Mouse (Mus musculus): ENCODE measurements around the gene Pcnx4. TPM values are rescaled to one million over a fixed set of nuclear protein-coding genes. Genes with fewer than 3 reads are reported as not detected.

Pcnx4 gene
- polyA plus RNA-seq, 1 experiment: 4.9 TPM

DNA sequence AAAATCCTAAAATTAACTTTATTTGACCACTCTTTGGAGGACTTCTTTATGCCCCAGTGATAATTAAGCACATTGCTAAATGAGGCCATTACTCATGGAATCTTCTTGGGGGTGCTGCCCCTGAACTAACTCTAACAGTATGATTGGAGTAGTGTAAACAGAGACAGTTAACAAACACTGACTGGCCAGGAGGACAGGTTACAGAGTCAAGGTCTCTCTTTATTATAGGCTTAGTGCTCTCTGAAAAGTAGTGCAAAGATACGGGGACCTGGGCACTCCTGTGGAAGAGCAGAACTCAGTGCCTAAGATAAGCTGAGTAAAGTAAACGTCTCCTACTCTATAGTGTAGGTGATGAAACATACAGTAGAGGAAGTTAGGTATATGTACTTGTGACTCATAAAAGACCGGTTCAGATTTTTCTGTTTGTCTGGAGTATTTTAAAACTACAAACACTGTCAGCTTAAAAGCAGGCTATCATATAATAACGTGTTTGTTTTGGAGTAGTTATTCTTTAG, 28.2 kb downstream of the Pcnx4 start:
- H3K27me3 ChIP-seq (ENCODE audit: control insufficient read depth, insufficient read depth, insufficient read length): no peaks in the 10 kb centered on the region
- TF ChIP-seq CEBPB (IDR thresholded peaks at IDR 0.05; ENCODE audit: low read depth) (no peak), FOSL1 (IDR thresholded peaks at IDR 0.05; ENCODE audit: insufficient read depth, low read length, poor library complexity, severe bottlenecking) (no peak), CTCF (IDR thresholded peaks at IDR 0.05; ENCODE audit: control insufficient read depth, insufficient read depth, insufficient read length) (no peak), USF1 (IDR thresholded peaks at IDR 0.05; ENCODE audit: low read depth) (no peak), MYOD1 (IDR thresholded peaks at IDR 0.05; ENCODE audit: control insufficient read depth, insufficient read length, low read depth) (no peak), MYOG (IDR thresholded peaks at IDR 0.05; ENCODE audit: control insufficient read depth, extremely low read depth, insufficient read length) (no peak), MAX (IDR thresholded peaks at IDR 0.05) (no peak)
- H3K4me3 ChIP-seq (ENCODE audit: insufficient read depth, poor library complexity, severe bottlenecking): no peak overlapping the region
- H3K36me3 ChIP-seq (ENCODE audit: control insufficient read depth, insufficient read depth): no peaks in the 10 kb centered on the region
- H3ac ChIP-seq (ENCODE audit: control insufficient read depth, insufficient read length, low read depth): no peak overlapping the region
- H3K79me2 ChIP-seq (ENCODE audit: control insufficient read depth, insufficient read depth): no peaks in the 10 kb centered on the region
- H3K79me3 ChIP-seq (ENCODE audit: low read depth): no peaks in the 10 kb centered on the region

DNA sequence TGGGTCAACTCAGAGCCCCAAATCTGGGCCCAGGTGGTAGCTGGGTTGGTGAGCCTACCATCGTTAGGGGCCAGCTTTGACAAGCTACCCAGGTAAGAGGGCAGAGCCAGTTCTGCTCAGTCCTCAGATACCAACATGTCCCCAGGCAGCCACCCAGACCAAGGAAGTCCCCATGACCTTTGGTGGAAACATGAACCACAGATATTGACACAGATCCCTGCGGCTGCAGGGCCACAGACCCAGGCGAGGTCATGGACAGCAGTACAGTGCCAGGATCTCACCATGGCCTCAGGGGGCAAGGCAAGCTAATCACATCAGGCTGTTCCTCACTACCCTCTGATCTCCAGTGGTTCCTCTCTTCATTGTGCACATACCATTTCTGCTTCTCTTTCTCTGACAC, 45.8 kb downstream of the Pcnx4 start:
- no peak for TF ChIP-seq MYOD1 (IDR thresholded peaks at IDR 0.05; ENCODE audit: control insufficient read depth, insufficient read length, low read depth)
- no peak for TF ChIP-seq FOSL1 (IDR thresholded peaks at IDR 0.05; ENCODE audit: insufficient read depth, low read length, poor library complexity, severe bottlenecking)
- no peak for TF ChIP-seq CTCF (IDR thresholded peaks at IDR 0.05; ENCODE audit: control insufficient read depth, insufficient read depth, insufficient read length)
- no peak for TF ChIP-seq MAX (IDR thresholded peaks at IDR 0.05)
- no peak for TF ChIP-seq USF1 (IDR thresholded peaks at IDR 0.05; ENCODE audit: low read depth)
- TF ChIP-seq MYOG (IDR thresholded peaks at IDR 0.05; ENCODE audit: control insufficient read depth, extremely low read depth, insufficient read length): no peak
- no peak for TF ChIP-seq CEBPB (IDR thresholded peaks at IDR 0.05; ENCODE audit: low read depth)
- H3K36me3 ChIP-seq (ENCODE audit: control insufficient read depth, insufficient read depth): no peaks in the 10 kb centered on the region

DNA sequence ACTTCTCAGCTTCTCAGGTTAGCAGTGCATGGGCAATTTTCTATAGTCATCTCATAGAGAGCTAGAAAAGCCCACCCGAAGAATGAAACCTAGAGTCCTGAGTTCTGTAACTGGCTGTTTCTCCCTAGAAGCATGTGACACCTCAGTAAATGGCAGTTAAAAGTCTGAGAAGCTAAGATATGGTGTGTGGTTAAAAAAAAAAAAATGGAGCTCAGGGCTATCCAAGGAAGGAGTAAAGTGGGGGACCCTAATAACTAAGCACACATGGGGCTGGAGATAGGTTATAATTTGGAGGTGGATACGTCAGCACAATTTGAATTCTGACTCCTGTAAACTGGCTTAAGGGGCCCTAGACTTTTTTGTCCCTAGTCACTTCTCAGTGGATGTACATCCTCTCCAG, 46.9 kb downstream of the Pcnx4 start:
- Histone ChIP-seq H3K36me3 (ENCODE audit: control insufficient read depth, insufficient read depth) (no peaks in the 10 kb centered on the region), H3ac (ENCODE audit: control insufficient read depth, insufficient read length, low read depth) (no peak overlapping the region), H3K4me3 (ENCODE audit: insufficient read depth, poor library complexity, severe bottlenecking) (no peak overlapping the region), H3K27me3 (ENCODE audit: control insufficient read depth, insufficient read depth, insufficient read length) (no peaks in the 10 kb centered on the region), H3K79me3 (ENCODE audit: low read depth) (no peaks in the 10 kb centered on the region), H3K79me2 (ENCODE audit: control insufficient read depth, insufficient read depth) (no peaks in the 10 kb centered on the region)
- TF ChIP-seq MYOD1 (IDR thresholded peaks at IDR 0.05; ENCODE audit: control insufficient read depth, insufficient read length, low read depth): no peak
- no peak for TF ChIP-seq MYOG (IDR thresholded peaks at IDR 0.05; ENCODE audit: control insufficient read depth, extremely low read depth, insufficient read length)
- TF ChIP-seq USF1 (IDR thresholded peaks at IDR 0.05; ENCODE audit: low read depth): no peak
- no peak for TF ChIP-seq FOSL1 (IDR thresholded peaks at IDR 0.05; ENCODE audit: insufficient read depth, low read length, poor library complexity, severe bottlenecking)
- no peak for TF ChIP-seq CEBPB (IDR thresholded peaks at IDR 0.05; ENCODE audit: low read depth)
- no peak for TF ChIP-seq MAX (IDR thresholded peaks at IDR 0.05)
- TF ChIP-seq CTCF (IDR thresholded peaks at IDR 0.05; ENCODE audit: control insufficient read depth, insufficient read depth, insufficient read length): no peak

More for the DNA sequence above, 45.8 kb downstream of the Pcnx4 start:
- H3K27me3 ChIP-seq (ENCODE audit: control insufficient read depth, insufficient read depth, insufficient read length): no peaks in the 10 kb centered on the region
- no peak overlapping the region for H3ac ChIP-seq (ENCODE audit: control insufficient read depth, insufficient read length, low read depth)
- H3K79me3 ChIP-seq (ENCODE audit: low read depth): no peaks in the 10 kb centered on the region
- no peaks in the 10 kb centered on the region for H3K79me2 ChIP-seq (ENCODE audit: control insufficient read depth, insufficient read depth)
- no peak overlapping the region for H3K4me3 ChIP-seq (ENCODE audit: insufficient read depth, poor library complexity, severe bottlenecking)

- Histone ChIP-seq H3K36me3 (ENCODE audit: control insufficient read depth, insufficient read depth) (no peaks in the 10 kb centered on the region), H3K79me3 (ENCODE audit: low read depth) (no peaks in the 10 kb centered on the region), H3K79me2 (ENCODE audit: control insufficient read depth, insufficient read depth) (no peaks in the 10 kb centered on the region), H3K27me3 (ENCODE audit: control insufficient read depth, insufficient read depth, insufficient read length) (no peaks in the 10 kb centered on the region), H3K4me3 (ENCODE audit: insufficient read depth, poor library complexity, severe bottlenecking) (no peak overlapping the region), H3ac (ENCODE audit: control insufficient read depth, insufficient read length, low read depth) (no peak overlapping the region)
- TF ChIP-seq USF1 (IDR thresholded peaks at IDR 0.05; ENCODE audit: low read depth): no peak
- TF ChIP-seq MYOD1 (IDR thresholded peaks at IDR 0.05; ENCODE audit: control insufficient read depth, insufficient read length, low read depth): no peak
- TF ChIP-seq MYOG (IDR thresholded peaks at IDR 0.05; ENCODE audit: control insufficient read depth, extremely low read depth, insufficient read length): no peak
- TF ChIP-seq MAX (IDR thresholded peaks at IDR 0.05): no peak
- no peak for TF ChIP-seq FOSL1 (IDR thresholded peaks at IDR 0.05; ENCODE audit: insufficient read depth, low read length, poor library complexity, severe bottlenecking)
- no peak for TF ChIP-seq CTCF (IDR thresholded peaks at IDR 0.05; ENCODE audit: control insufficient read depth, insufficient read depth, insufficient read length)
- TF ChIP-seq CEBPB (IDR thresholded peaks at IDR 0.05; ENCODE audit: low read depth): no peak
Measured at GRCm38 (mm10) chr12:72585339-72585738, 49.2 kb downstream of the Pcnx4 start.

DNA sequence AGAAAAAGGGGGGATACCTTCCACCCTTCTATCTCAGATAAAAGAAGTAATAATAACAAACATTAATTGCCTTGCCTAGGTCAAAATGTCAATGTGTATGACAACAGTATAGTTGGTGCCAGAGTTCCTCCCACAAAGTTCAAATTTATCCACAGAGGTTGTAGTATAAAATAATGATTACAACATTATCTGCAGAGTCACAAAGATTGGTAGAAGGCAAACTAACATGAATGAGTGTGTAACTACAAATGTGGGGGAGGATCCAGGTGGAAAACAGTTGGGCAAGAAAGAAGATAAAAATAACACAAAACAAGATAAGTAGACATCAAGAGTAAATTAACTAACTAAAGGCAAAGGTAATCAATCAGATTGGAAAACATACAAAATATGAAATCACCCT, 56.8 kb downstream of the Pcnx4 start:
- Histone ChIP-seq H3K79me3 (ENCODE audit: low read depth) (no peaks in the 10 kb centered on the region), H3K79me2 (ENCODE audit: control insufficient read depth, insufficient read depth) (no peaks in the 10 kb centered on the region)
- TF ChIP-seq CEBPB (IDR thresholded peaks at IDR 0.05; ENCODE audit: low read depth): no peak
- no peak for TF ChIP-seq FOSL1 (IDR thresholded peaks at IDR 0.05; ENCODE audit: insufficient read depth, low read length, poor library complexity, severe bottlenecking)
- TF ChIP-seq MAX (IDR thresholded peaks at IDR 0.05): no peak
- no peak for TF ChIP-seq MYOD1 (IDR thresholded peaks at IDR 0.05; ENCODE audit: control insufficient read depth, insufficient read length, low read depth)
- no peak for TF ChIP-seq MYOG (IDR thresholded peaks at IDR 0.05; ENCODE audit: control insufficient read depth, extremely low read depth, insufficient read length)
- TF ChIP-seq CTCF (IDR thresholded peaks at IDR 0.05; ENCODE audit: control insufficient read depth, insufficient read depth, insufficient read length): no peak
- no peak for TF ChIP-seq USF1 (IDR thresholded peaks at IDR 0.05; ENCODE audit: low read depth)

More for the DNA sequence above, 56.8 kb downstream of the Pcnx4 start:
- Histone ChIP-seq H3K36me3 (ENCODE audit: control insufficient read depth, insufficient read depth) (no peaks in the 10 kb centered on the region), H3ac (ENCODE audit: control insufficient read depth, insufficient read length, low read depth) (no peak overlapping the region), H3K27me3 (ENCODE audit: control insufficient read depth, insufficient read depth, insufficient read length) (no peaks in the 10 kb centered on the region), H3K4me3 (ENCODE audit: insufficient read depth, poor library complexity, severe bottlenecking) (no peak overlapping the region)

All from C2C12 (cell line).